Mouse (Mus musculus): ENCODE measurements around the gene Slc29a1.

GRCm38 (mm10) chr17:45630992-45631391, 31.6 kb upstream of the Slc29a1 start:
- no peak for TF ChIP-seq POLR2A (IDR thresholded peaks at IDR 0.05; ENCODE audit: borderline replicate concordance, extremely low read depth, insufficient read depth, insufficient read length, poor library complexity, severe bottlenecking)
- TF ChIP-seq CTCF (IDR thresholded peaks at IDR 0.05; ENCODE audit: borderline replicate concordance, extremely low read depth, insufficient read depth, insufficient read length) = no peak
